Mouse (Mus musculus) olfactory bulb, adult 2 months (tissue): ENCODE results near the gene Fam122b.

Source experiments
- CTCF ChIP-seq: fragments of 200-500 bp; IDR thresholded peaks from 2 replicates; pipeline ENCODE4 v1.5.1; 2012; ENCODE audit warnings: low read depth, mild to moderate bottlenecking, low read length, moderate library complexity; ENCODE audit not compliant: insufficient read depth
- POLR2A ChIP-seq: fragments of 200-500 bp; IDR thresholded peaks from 2 replicates; pipeline ENCODE4 v1.6.1; 2012; ENCODE audit warnings: mild to moderate bottlenecking, low read depth, low read length, moderate library complexity; ENCODE audit not compliant: insufficient read depth

- TF ChIP-seq CTCF (no peak), POLR2A (no peak)
These were observed 14.4 kb downstream of the Fam122b start for GRCm38 (mm10) chrX:53255195-53255594.
